Mouse (Mus musculus): ENCODE results near the gene Arid3b. TPM values are rescaled to one million over a fixed set of nuclear protein-coding genes. Genes with fewer than 3 reads are reported as not detected.

Arid3b gene
- polyA plus RNA-seq, 1 experiment = 6.7 TPM

- DNase-seq (ENCODE audit: low spot score) = no peak
Measured at GRCm38 (mm10) chr9:57829812-57830557, 6.6 kb downstream of the Arid3b start.

- DNase-seq (ENCODE audit: low spot score) = no peak
Measured at GRCm38 (mm10) chr9:57823397-57823796, 13.2 kb downstream of the Arid3b start.

GRCm38 (mm10) chr9:57822812-57823211, 13.8 kb downstream of the Arid3b start:
- DNase-seq (ENCODE audit: low spot score) = no peak

GRCm38 (mm10) chr9:57820186-57821080, 16.2 kb downstream of the Arid3b start:
- no peak for DNase-seq (ENCODE audit: low spot score)

- no peak for DNase-seq (ENCODE audit: low spot score)
Measured at GRCm38 (mm10) chr9:57817220-57817667, 19.3 kb downstream of the Arid3b start.

- no peak for DNase-seq (ENCODE audit: low spot score)
Measured at GRCm38 (mm10) chr9:57814866-57815265, 21.7 kb downstream of the Arid3b start.

- no peak for DNase-seq (ENCODE audit: low spot score)
Measured at GRCm38 (mm10) chr9:57814014-57814413, 22.6 kb downstream of the Arid3b start.

- DNase-seq (ENCODE audit: low spot score) = no peak
Measured at GRCm38 (mm10) chr9:57811793-57812733, 24.5 kb downstream of the Arid3b start.

GRCm38 (mm10) chr9:57810691-57811090, 25.9 kb downstream of the Arid3b start:
- DNase-seq (ENCODE audit: low spot score) = no peak

- DNase-seq (ENCODE audit: low spot score) = no peak
Measured at GRCm38 (mm10) chr9:57808771-57809310, 27.8 kb downstream of the Arid3b start.

- DNase-seq (ENCODE audit: low spot score) = no peak
Measured at GRCm38 (mm10) chr9:57807174-57807651, 29.4 kb downstream of the Arid3b start.

- DNase-seq (ENCODE audit: low spot score) = no peak
Measured at GRCm38 (mm10) chr9:57806066-57806481, 30.5 kb downstream of the Arid3b start.

- DNase-seq (ENCODE audit: low spot score) = no peak
Measured at GRCm38 (mm10) chr9:57805087-57805737, 31.4 kb downstream of the Arid3b start.

- no peak for DNase-seq (ENCODE audit: low spot score)
Measured at GRCm38 (mm10) chr9:57803839-57804238, 32.8 kb downstream of the Arid3b start.

GRCm38 (mm10) chr9:57803047-57803446, 33.5 kb downstream of the Arid3b start:
- no peak for DNase-seq (ENCODE audit: low spot score)

- DNase-seq (ENCODE audit: low spot score) = no peak
Measured at GRCm38 (mm10) chr9:57800325-57800975, 36.1 kb downstream of the Arid3b start.

GRCm38 (mm10) chr9:57798725-57799253, 37.8 kb downstream of the Arid3b start:
- no peak for DNase-seq (ENCODE audit: low spot score)

- DNase-seq (ENCODE audit: low spot score) = no peak
Measured at GRCm38 (mm10) chr9:57797456-57797855, 39.1 kb downstream of the Arid3b start.

- no peak for DNase-seq (ENCODE audit: low spot score)
Measured at GRCm38 (mm10) chr9:57789733-57790132, 46.9 kb downstream of the Arid3b start.

GRCm38 (mm10) chr9:57782656-57783055, 53.9 kb downstream of the Arid3b start:
- DNase-seq (ENCODE audit: low spot score) = no peak

All from urinary bladder, adult 2 months (tissue).